Mouse (Mus musculus): ENCODE measurements at regions not wholly inside any gene's neighbourhood (a gene's known extent, or its start where the extent isn't known, plus 50 kb on each side); places are given as distances from the start of the nearest gene placed in this dataset.

GRCm38 (mm10) chr3:39425643-39426016 lies 538.9 kb downstream of the Fat4 start:
- TF ChIP-seq CTCF (IDR thresholded peaks at IDR 0.05; ENCODE audit: extremely low read depth, insufficient read depth, insufficient read length, insufficient replicate concordance) (no peak), POLR2A (IDR thresholded peaks at IDR 0.05; ENCODE audit: low read depth, low read length) (no peak)

Data from spleen, adult 2 months (tissue).